Comparison of ENCODE assay signal across 30 mouse cellular contexts in the genomic region with DNA sequence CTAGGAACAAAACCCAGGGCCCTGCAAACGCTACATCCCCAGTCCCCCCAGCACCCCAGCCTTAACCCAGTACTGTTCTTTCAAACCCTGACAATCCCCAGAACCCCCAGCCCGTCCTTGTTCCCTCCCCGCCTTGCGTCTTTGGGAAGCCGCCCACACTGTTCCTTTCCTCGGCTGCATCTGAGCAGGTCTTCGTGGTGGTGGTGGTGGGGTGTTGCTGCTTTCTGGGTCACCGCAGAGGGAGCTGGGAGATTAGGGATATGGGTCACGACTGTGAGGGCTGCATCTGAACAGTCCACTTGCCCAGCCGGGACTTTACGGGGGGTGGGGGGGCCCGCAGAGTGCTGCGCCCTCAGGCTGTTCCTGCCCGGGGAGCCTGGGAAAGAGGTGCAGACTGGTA. TPM values are rescaled to one million over a fixed set of nuclear protein-coding genes. Genes with fewer than 3 reads are reported as not detected.
DNase-seq lines count a peak whose midpoint lies in the region; ATAC-seq and TF ChIP-seq lines count a peak whose summit lies in the region.
"Had no signal": no experiment of that assay in that cellular context is flagged by ENCODE, and none has a peak within 500 bp of the region (broad histone marks: within the 10 kb centered on the region; RNA-seq: fewer than 3 reads in every experiment).

No protein-coding gene starts in this region.

- no peaks in the 10 kb centered on the region for H3K36me3 ChIP-seq in embryonic facial prominence, embryonic 14.5 days (ENCODE audit: control insufficient read depth, insufficient read depth, low read length)
- H3K36me3 ChIP-seq in embryonic facial prominence, embryonic 10.5 days (replicated peaks) = no peaks in the 10 kb centered on the region
- H3K36me3 ChIP-seq in forebrain, embryonic 15.5 days = no peaks in the 10 kb centered on the region
- H3K36me3 ChIP-seq: embryonic facial prominence, embryonic 12.5 days; forebrain, embryonic 12.5 days; hindbrain, embryonic 13.5 days; limb, embryonic 12.5 days had no signal

- no peaks in the 10 kb centered on the region for H3K9me3 ChIP-seq in embryonic facial prominence, embryonic 14.5 days (ENCODE audit: control insufficient read depth, low read length)
- H3K9me3 ChIP-seq in embryonic facial prominence, embryonic 10.5 days = no peaks in the 10 kb centered on the region
- H3K9me3 ChIP-seq in forebrain, embryonic 15.5 days = no peaks in the 10 kb centered on the region
- H3K9me3 ChIP-seq: embryonic facial prominence, embryonic 12.5 days; forebrain, embryonic 12.5 days; hindbrain, embryonic 13.5 days; limb, embryonic 12.5 days had no signal

- no peak for DNase-seq in embryonic facial prominence, embryonic 14.5 days (ENCODE audit: low spot score)
- DNase-seq in embryonic facial prominence, embryonic 10.5 days (ENCODE audit: low spot score) = no peak
- DNase-seq in layer of hippocampus, adult 2 months (ENCODE audit: low spot score in 2 of 2) = no peak
- DNase-seq in layer of hippocampus, postnatal 14 days (ENCODE audit: low spot score in 2 of 2) = no peak
- DNase-seq in retina, postnatal 1 day = peak; percentile 54
- DNase-seq in retina, embryonic 14.5 days (ENCODE audit: low spot score) = no peak
- DNase-seq: adrenal gland, postnatal 14 days; cerebellum, adult 8-10 months; gastrocnemius, postnatal 36 days; heart, adult 2 months; heart, postnatal 36 days; liver, postnatal 0 days; thymus, adult 18-20 months; thymus, postnatal 36 days had no signal

- H3K4me3 ChIP-seq in embryonic facial prominence, embryonic 14.5 days (ENCODE audit: low read depth, low read length) = no peak overlapping the region
- no peak overlapping the region for H3K4me3 ChIP-seq in embryonic facial prominence, embryonic 10.5 days
- no peak overlapping the region for H3K4me3 ChIP-seq in layer of hippocampus, adult 2 months
- H3K4me3 ChIP-seq in forebrain, embryonic 15.5 days = no peak overlapping the region
- H3K4me3 ChIP-seq: embryonic facial prominence, embryonic 12.5 days; erythroblast, embryonic 14.5 days; forebrain, embryonic 12.5 days; heart, adult 2 months; hindbrain, embryonic 13.5 days; limb, embryonic 12.5 days had no signal

- peaks cover 50% of the 10 kb centered on the region for H3K27me3 ChIP-seq in embryonic facial prominence, embryonic 14.5 days (replicated peaks; ENCODE audit: control insufficient read depth, insufficient read depth, low read length)
- peaks cover 78% of the 10 kb centered on the region for H3K27me3 ChIP-seq in embryonic facial prominence, embryonic 10.5 days (replicated peaks; ENCODE audit: low read depth, poor library complexity, severe bottlenecking)
- peaks cover 27% of the 10 kb centered on the region for H3K27me3 ChIP-seq in forebrain, embryonic 15.5 days

- no peak overlapping the region for H3K4me2 ChIP-seq in embryonic facial prominence, embryonic 14.5 days (ENCODE audit: low read depth, low read length)
- no peak overlapping the region for H3K4me2 ChIP-seq in forebrain, embryonic 15.5 days (replicated peaks)
- H3K4me2 ChIP-seq: embryonic facial prominence, embryonic 12.5 days; forebrain, embryonic 12.5 days; hindbrain, embryonic 13.5 days; limb, embryonic 12.5 days; liver, embryonic 11.5 days had no signal

- H3K4me1 ChIP-seq in embryonic facial prominence, embryonic 14.5 days (ENCODE audit: control insufficient read depth, insufficient read depth, low read length) = peaks cover 8% of the 10 kb centered on the region; the same call in 1 of the 2 replicates
- H3K4me1 ChIP-seq in embryonic facial prominence, embryonic 10.5 days = peaks cover 37% of the 10 kb centered on the region
- H3K4me1 ChIP-seq in forebrain, embryonic 15.5 days = peaks cover 14% of the 10 kb centered on the region

- 56% methylated on average over 14 of the region's 14 CpGs for WGBS in embryonic facial prominence, embryonic 14.5 days
- WGBS in embryonic facial prominence, embryonic 10.5 days = 52% methylated on average over 14 of the region's 14 CpGs
- 64% methylated on average over 14 of the region's 14 CpGs for WGBS in forebrain, embryonic 15.5 days

- 0 out of 2 replicates have a peak overlapping the region, but pooled peaks have one; percentile 30 for H3K9ac ChIP-seq in embryonic facial prominence, embryonic 14.5 days (ENCODE audit: low read depth, low read length)
- H3K9ac ChIP-seq in forebrain, embryonic 15.5 days (replicated peaks) = no peak overlapping the region
- H3K9ac ChIP-seq: embryonic facial prominence, embryonic 12.5 days; hindbrain, embryonic 13.5 days; limb, embryonic 12.5 days; liver, postnatal 0 days had no signal

- no peak for ATAC-seq in embryonic facial prominence, embryonic 14.5 days (ENCODE audit: low read depth)
- ATAC-seq in forebrain, embryonic 15.5 days (replicated peaks) = no peak
- ATAC-seq: liver, postnatal 0 days; lung, postnatal 0 days had no signal

- TF ChIP-seq CTCF in layer of hippocampus, adult 2 months (conservative IDR thresholded peaks at IDR 0.05) = no peak

- no peak overlapping the region for H3K27ac ChIP-seq in embryonic facial prominence, embryonic 14.5 days (replicated peaks; ENCODE audit: low read depth, low read length)
- H3K27ac ChIP-seq in embryonic facial prominence, embryonic 10.5 days (replicated peaks) = no peak overlapping the region
- peak overlapping the region; percentile 77 for H3K27ac ChIP-seq in layer of hippocampus, adult 2 months
- no peak overlapping the region for H3K27ac ChIP-seq in forebrain, embryonic 15.5 days (replicated peaks)
- H3K27ac ChIP-seq: embryonic facial prominence, embryonic 12.5 days; forebrain, embryonic 12.5 days; heart, adult 2 months; hindbrain, embryonic 13.5 days; limb, embryonic 12.5 days; macrophage had no signal

RNA-seq across cellular contexts. Expression of a gene that starts 3.7 kb away (rescaled TPM):
- polyA plus RNA-seq in embryonic facial prominence, embryonic 14.5 days (2014; fragmentation: Nextera tagmentation; extraction: Ambion mirVana) = 31.0 and 32.8 TPM in 2 replicates
- polyA plus RNA-seq in embryonic facial prominence, embryonic 10.5 days (2016; fragmentation: Nextera tagmentation; extraction: Ambion mirVana) = 40.8 and 41.7 TPM in 2 replicates
- 10 to 100 TPM; 32.9 to 35.5 TPM for total RNA-seq in layer of hippocampus, adult 2 months (2021)
- total RNA-seq in layer of hippocampus, postnatal 14 days (2021) = 10 to 100 TPM; 22.6 to 24.8 TPM
- 53.2 and 56.5 TPM in 2 replicates for polyA plus RNA-seq in forebrain, embryonic 15.5 days (2015; fragmentation: Nextera tagmentation; extraction: Ambion mirVana)

RNA-seq across cellular contexts. Expression of a gene that starts 6.2 kb away (rescaled TPM):
- polyA plus RNA-seq in embryonic facial prominence, embryonic 14.5 days (2014; fragmentation: Nextera tagmentation; extraction: Ambion mirVana) = 4.1 and 5.1 TPM in 2 replicates
- polyA plus RNA-seq in embryonic facial prominence, embryonic 10.5 days (2016; fragmentation: Nextera tagmentation; extraction: Ambion mirVana) = 0.26 and 0.30 TPM in 2 replicates
- total RNA-seq in layer of hippocampus, adult 2 months (2021) = 10 to 100 TPM; 55.9 to 56.2 TPM
- 10 to 100 TPM; 33.6 to 46.7 TPM for total RNA-seq in layer of hippocampus, postnatal 14 days (2021)
- polyA plus RNA-seq in forebrain, embryonic 15.5 days (2015; fragmentation: Nextera tagmentation; extraction: Ambion mirVana) = 49.6 and 60.4 TPM in 2 replicates
- total RNA-seq: common myeloid progenitor, adult 5-6 weeks; gastrocnemius, postnatal 36 days; neutrophil, adult 5-6 weeks had no signal
- polyA plus RNA-seq: macrophage had no signal

RNA-seq across cellular contexts. Expression of a gene that starts 25.0 kb away (rescaled TPM):
- polyA plus RNA-seq in embryonic facial prominence, embryonic 14.5 days (2014; fragmentation: Nextera tagmentation; extraction: Ambion mirVana) = 0.10 TPM in 1 of 2 replicates, not detected in the other
- polyA plus RNA-seq in embryonic facial prominence, embryonic 10.5 days (2016; fragmentation: Nextera tagmentation; extraction: Ambion mirVana) = 0.08 TPM in 1 of 2 replicates, not detected in the other
- total RNA-seq in layer of hippocampus, adult 2 months (2021) = 100 to 1,000 TPM; 163 to 165 TPM
- 100 to 1,000 TPM; 113 to 124 TPM for total RNA-seq in layer of hippocampus, postnatal 14 days (2021)
- polyA plus RNA-seq in forebrain, embryonic 15.5 days (2015; fragmentation: Nextera tagmentation; extraction: Ambion mirVana) = 142 and 148 TPM in 2 replicates
- total RNA-seq: adrenal gland, postnatal 14 days; common myeloid progenitor, adult 5-6 weeks; gastrocnemius, adult 18-20 months; gastrocnemius, postnatal 36 days; heart, adult 2 months; heart, postnatal 36 days; neutrophil, adult 5-6 weeks had no signal
- polyA plus RNA-seq: erythroblast, embryonic 14.5 days; heart, adult 2 months; heart, embryonic 14.5 days; kidney, embryonic 14.5 days; liver, postnatal 0 days; lung, postnatal 0 days; macrophage; stomach, embryonic 16.5 days had no signal

RNA-seq across cellular contexts. Expression of a gene that starts 29.2 kb away (rescaled TPM):
- 22.8 and 27.7 TPM in 2 replicates for polyA plus RNA-seq in embryonic facial prominence, embryonic 14.5 days (2014; fragmentation: Nextera tagmentation; extraction: Ambion mirVana)
- not detected in 2 replicates for polyA plus RNA-seq in embryonic facial prominence, embryonic 10.5 days (2016; fragmentation: Nextera tagmentation; extraction: Ambion mirVana)
- 1 to 10 TPM in 1 of 2 experiments, under 1 TPM in 1; 0.92 to 1.0 TPM for total RNA-seq in layer of hippocampus, adult 2 months (2021)
- 1 to 10 TPM in 1 of 2 experiments, under 1 TPM in 1; 0.94 to 1.3 TPM for total RNA-seq in layer of hippocampus, postnatal 14 days (2021)
- 0.18 and 0.20 TPM in 2 replicates for polyA plus RNA-seq in forebrain, embryonic 15.5 days (2015; fragmentation: Nextera tagmentation; extraction: Ambion mirVana)
- total RNA-seq: common myeloid progenitor, adult 5-6 weeks; midbrain, postnatal 0 days; neutrophil, adult 5-6 weeks had no signal
- polyA plus RNA-seq: erythroblast, embryonic 14.5 days; midbrain, postnatal 0 days had no signal

RNA-seq across cellular contexts. Expression of a gene that starts 31.8 kb away (rescaled TPM):
- 0.49 and 0.59 TPM in 2 replicates for polyA plus RNA-seq in embryonic facial prominence, embryonic 14.5 days (2014; fragmentation: Nextera tagmentation; extraction: Ambion mirVana)
- 0.17 and 0.30 TPM in 2 replicates for polyA plus RNA-seq in embryonic facial prominence, embryonic 10.5 days (2016; fragmentation: Nextera tagmentation; extraction: Ambion mirVana)
- not detected for total RNA-seq in layer of hippocampus, adult 2 months (2021)
- total RNA-seq in layer of hippocampus, postnatal 14 days (2021) = under 1 TPM; 0.28 to 0.38 TPM
- 0.42 and 0.70 TPM in 2 replicates for polyA plus RNA-seq in forebrain, embryonic 15.5 days (2015; fragmentation: Nextera tagmentation; extraction: Ambion mirVana)
- total RNA-seq: common myeloid progenitor, adult 5-6 weeks; neutrophil, adult 5-6 weeks had no signal
- polyA plus RNA-seq: erythroblast, embryonic 14.5 days; liver, postnatal 0 days; lung, postnatal 0 days; macrophage had no signal

Comparison
In these comparisons a context has a peak if more than half of its experiments do, and no peak if none do; other contexts are left out.
1. RNA of a gene that starts 25.0 kb away (polyA plus RNA-seq): 142 to 148 TPM in forebrain, embryonic 15.5 days; 0.10 TPM in embryonic facial prominence, embryonic 14.5 days and 0.08 TPM in embryonic facial prominence, embryonic 10.5 days; every median in the first group is over 100 times any median in the second.